Mouse (Mus musculus): Measurements from ENCODE around the gene Ptpn3. TPM values are rescaled to one million over a fixed set of nuclear protein-coding genes. Genes with fewer than 3 reads are reported as not detected.

Ptpn3 gene
- total and polyA plus RNA-seq, 3 experiments: 10.7 to 41.5 (median 32.4) TPM

DNA sequence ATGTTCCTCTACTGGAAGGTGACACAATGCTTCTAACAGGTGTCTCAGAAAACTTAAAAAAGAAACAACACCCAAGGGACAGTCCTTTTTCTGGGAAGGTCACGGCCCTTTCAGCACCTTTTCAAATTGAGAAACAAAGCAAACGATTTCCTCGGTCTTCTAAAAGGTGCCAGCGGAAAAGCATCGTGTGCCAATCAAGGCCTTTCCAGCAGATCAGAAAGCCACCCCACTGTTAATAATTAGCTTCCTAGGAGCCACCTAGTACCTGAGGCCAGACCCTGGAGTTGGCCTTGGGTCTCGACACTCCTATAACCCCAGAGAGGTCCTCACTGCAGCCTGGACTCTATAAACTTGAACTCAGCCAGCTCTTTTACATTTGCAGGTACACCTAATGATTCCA is 19.0 kb downstream of the Ptpn3 start:
- H3K4me1 ChIP-seq (ENCODE audit: control insufficient read depth, insufficient read depth, low read length): peaks cover 8% of the 10 kb centered on the region
- DNase-seq: no peak
- TF ChIP-seq POLR2A (IDR thresholded peaks at IDR 0.05; ENCODE audit: insufficient read depth, low read depth, low read length) (no peak), CTCF (IDR thresholded peaks at IDR 0.05) (no peak), EP300 (IDR thresholded peaks at IDR 0.05; ENCODE audit: insufficient read depth, low read depth, low read length) (no peak)
- WGBS: 74% methylated on average over 6 of the region's 6 CpGs
- no peak overlapping the region for H3K4me3 ChIP-seq
- no peak overlapping the region for H3K9ac ChIP-seq (ENCODE audit: low read depth, low read length)
- H3K27me3 ChIP-seq (ENCODE audit: control insufficient read depth, insufficient read depth, low read length): no peaks in the 10 kb centered on the region
- no peak overlapping the region for H3K27ac ChIP-seq
- H3K79me2 ChIP-seq (replicated peaks; ENCODE audit: control insufficient read depth, insufficient read depth, low read length): no peaks in the 10 kb centered on the region
- no peaks in the 10 kb centered on the region for H3K36me3 ChIP-seq (ENCODE audit: control insufficient read depth, insufficient read depth, low read length)
- intact Hi-C loops (cut with DNase I): no loop called here

DNA sequence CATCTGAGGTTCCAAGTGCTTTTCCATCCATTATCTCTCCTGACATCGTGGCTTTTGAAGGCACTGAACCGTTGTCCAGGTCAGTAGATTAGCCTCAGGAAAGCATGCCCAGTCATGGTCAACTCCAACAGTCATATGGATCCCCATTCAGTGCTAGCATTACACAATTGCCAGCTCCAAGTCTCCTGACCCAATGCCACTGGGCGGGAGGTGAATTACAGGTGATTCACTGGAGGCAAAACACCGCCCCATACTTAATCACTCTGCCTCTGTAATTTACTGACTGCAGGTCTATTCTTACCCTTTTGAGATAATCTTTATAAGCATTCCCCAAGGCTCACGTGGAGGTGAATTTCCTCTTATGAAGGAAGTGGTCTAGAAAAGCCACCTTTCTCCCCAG is 19.5 kb downstream of the Ptpn3 start:
- Histone ChIP-seq H3K36me3 (ENCODE audit: control insufficient read depth, insufficient read depth, low read length) (no peaks in the 10 kb centered on the region), H3K9ac (ENCODE audit: low read depth, low read length) (no peak overlapping the region), H3K27me3 (ENCODE audit: control insufficient read depth, insufficient read depth, low read length) (no peaks in the 10 kb centered on the region), H3K79me2 (replicated peaks; ENCODE audit: control insufficient read depth, insufficient read depth, low read length) (no peaks in the 10 kb centered on the region), H3K4me3 (no peak overlapping the region), H3K4me1 (ENCODE audit: control insufficient read depth, insufficient read depth, low read length) (peaks cover 8% of the 10 kb centered on the region), H3K27ac (no peak overlapping the region; the same call in 1 of the 2 replicates)
- DNase-seq: no peak
- WGBS: 51% methylated on average over 5 of the region's 5 CpGs
- intact Hi-C loops (cut with DNase I): no loop called here
- no peak for TF ChIP-seq POLR2A (IDR thresholded peaks at IDR 0.05; ENCODE audit: insufficient read depth, low read depth, low read length)
- TF ChIP-seq EP300 (IDR thresholded peaks at IDR 0.05; ENCODE audit: insufficient read depth, low read depth, low read length): no peak

DNA sequence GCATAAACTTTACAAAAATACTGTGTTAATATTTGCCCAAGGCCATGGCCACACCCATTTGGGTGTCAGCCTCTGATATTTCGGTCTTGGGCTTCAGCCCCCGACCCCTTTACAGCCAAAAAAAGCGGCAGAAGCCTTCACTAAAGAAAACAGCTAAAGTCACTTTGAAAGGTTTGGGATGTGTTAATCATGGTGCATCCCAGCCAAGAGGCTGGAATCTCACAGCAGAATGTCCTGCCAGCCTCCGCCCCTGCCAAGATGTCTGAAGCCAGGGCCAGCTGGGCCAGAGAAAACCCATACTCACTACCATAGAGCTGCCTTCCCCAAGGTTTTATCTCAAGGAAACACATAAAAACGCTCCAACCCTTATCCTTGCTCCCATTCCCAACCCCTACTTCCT is 20.7 kb downstream of the Ptpn3 start:
- DNase-seq: peak; percentile 76 to 82
- Histone ChIP-seq H3K79me2 (replicated peaks; ENCODE audit: control insufficient read depth, insufficient read depth, low read length) (no peaks in the 10 kb centered on the region), H3K27ac (peak overlapping the region; percentile 91), H3K4me3 (no peak overlapping the region), H3K4me1 (ENCODE audit: control insufficient read depth, insufficient read depth, low read length) (peaks cover 8% of the 10 kb centered on the region), H3K9ac (ENCODE audit: low read depth, low read length) (no peak overlapping the region; the same call in 1 of the 2 replicates), H3K36me3 (ENCODE audit: control insufficient read depth, insufficient read depth, low read length) (no peaks in the 10 kb centered on the region), H3K27me3 (ENCODE audit: control insufficient read depth, insufficient read depth, low read length) (no peaks in the 10 kb centered on the region)
- intact Hi-C loops (cut with DNase I): no loop called here
- no peak for TF ChIP-seq EP300 (IDR thresholded peaks at IDR 0.05; ENCODE audit: insufficient read depth, low read depth, low read length)
- peak; percentile 32; the same call in 1 of the 2 replicates for TF ChIP-seq POLR2A (IDR thresholded peaks at IDR 0.05; ENCODE audit: insufficient read depth, low read depth, low read length)
- 26% methylated on average over 5 of the region's 5 CpGs for WGBS

DNA sequence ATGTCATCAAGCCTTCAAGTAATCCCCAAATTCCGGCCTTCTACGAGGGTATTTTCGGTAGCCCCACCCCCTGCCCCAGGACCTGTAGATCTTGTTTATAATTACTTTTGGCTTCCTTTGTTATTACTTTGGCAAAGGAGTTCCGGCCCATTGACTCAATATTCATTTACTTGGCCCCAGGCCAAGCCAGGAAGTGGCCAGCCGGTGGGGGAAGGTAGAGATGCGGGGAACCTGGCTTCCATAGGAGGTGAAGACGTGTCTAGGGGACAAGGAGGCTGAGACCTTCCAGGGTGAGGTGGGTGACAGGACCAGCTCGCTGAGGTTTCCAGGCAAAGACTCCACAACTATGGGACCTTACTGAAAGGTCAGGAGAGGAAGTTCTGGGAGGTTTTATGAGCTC is 22.4 kb downstream of the Ptpn3 start:
- intact Hi-C loops (cut with DNase I): loop anchor here (2.0 kb wide), 1 partner anchor 22 kb away; the partner anchor contains the start of gene Ptpn3
- Histone ChIP-seq H3K36me3 (ENCODE audit: control insufficient read depth, insufficient read depth, low read length) (no peaks in the 10 kb centered on the region), H3K79me2 (replicated peaks; ENCODE audit: control insufficient read depth, insufficient read depth, low read length) (no peaks in the 10 kb centered on the region), H3K9ac (ENCODE audit: low read depth, low read length) (peak overlapping the region; percentile 39; the same call in 1 of the 2 replicates), H3K27me3 (ENCODE audit: control insufficient read depth, insufficient read depth, low read length) (no peaks in the 10 kb centered on the region), H3K27ac (peak overlapping the region; percentile 91), H3K4me3 (peak overlapping the region; percentile 43), H3K4me1 (ENCODE audit: control insufficient read depth, insufficient read depth, low read length) (peaks cover 8% of the 10 kb centered on the region)
- TF ChIP-seq EP300 (IDR thresholded peaks at IDR 0.05; ENCODE audit: insufficient read depth, low read depth, low read length) (no peak), POLR2A (IDR thresholded peaks at IDR 0.05; ENCODE audit: insufficient read depth, low read depth, low read length) (0 out of 2 replicates have a peak, but pooled peaks have one; percentile 15)
- WGBS: 13% methylated on average over 8 of the region's 8 CpGs
- peak; percentile 50 to 55 for DNase-seq

DNA sequence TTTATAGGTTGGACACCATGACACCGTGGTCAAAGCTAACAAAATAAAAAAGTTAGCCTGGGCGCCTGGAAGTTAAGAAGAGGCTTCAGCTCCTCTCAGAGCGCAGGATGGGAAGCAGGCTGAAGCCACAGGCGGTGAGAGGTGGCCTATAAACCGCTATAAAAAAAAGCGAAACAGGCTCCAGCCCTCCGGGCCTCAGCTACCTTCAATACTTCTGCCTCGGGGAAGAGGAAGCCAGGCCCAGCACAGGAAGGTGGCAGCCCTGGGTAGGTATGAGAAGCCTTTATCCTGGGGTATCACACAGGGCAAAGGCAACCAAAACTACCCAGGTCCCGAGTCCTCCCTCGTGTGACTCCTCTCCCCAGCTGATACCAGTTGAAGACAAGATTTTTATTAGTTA is 22.8 kb downstream of the Ptpn3 start:
- Histone ChIP-seq H3K9ac (ENCODE audit: low read depth, low read length) (peak overlapping the region; percentile 39), H3K4me3 (peak overlapping the region; percentile 43), H3K27ac (peak overlapping the region; percentile 91), H3K79me2 (replicated peaks; ENCODE audit: control insufficient read depth, insufficient read depth, low read length) (no peaks in the 10 kb centered on the region), H3K36me3 (ENCODE audit: control insufficient read depth, insufficient read depth, low read length) (no peaks in the 10 kb centered on the region), H3K4me1 (ENCODE audit: control insufficient read depth, insufficient read depth, low read length) (peaks cover 8% of the 10 kb centered on the region), H3K27me3 (ENCODE audit: control insufficient read depth, insufficient read depth, low read length) (no peaks in the 10 kb centered on the region)
- TF ChIP-seq CTCF (IDR thresholded peaks at IDR 0.05) (no peak), POLR2A (IDR thresholded peaks at IDR 0.05; ENCODE audit: insufficient read depth, low read depth, low read length) (peak; percentile 70)
- intact Hi-C loops (cut with DNase I): loop anchor here (2.0 kb wide), 1 partner anchor 22 kb away; the partner anchor contains the start of gene Ptpn3
- DNase-seq: no peak
- 41% methylated on average over 10 of the region's 10 CpGs for WGBS

DNA sequence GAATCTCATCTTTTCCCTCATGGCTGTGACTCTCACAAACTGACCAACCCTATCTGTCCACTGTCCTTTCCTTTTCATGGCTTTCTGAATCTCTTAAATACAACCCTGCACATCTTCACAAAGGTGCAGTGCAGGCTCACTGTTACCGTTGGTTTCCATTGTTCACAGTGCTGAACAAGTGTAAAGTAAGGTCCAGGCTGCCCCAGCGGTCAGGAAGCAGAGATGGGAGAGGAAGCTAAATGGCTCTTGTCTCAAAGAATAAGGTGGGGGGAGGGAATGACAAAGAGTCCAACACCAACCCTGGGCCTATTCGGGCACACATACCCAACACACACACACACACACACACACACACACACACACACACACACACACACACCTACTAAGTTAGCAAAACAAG is 24.0 kb downstream of the Ptpn3 start:
- DNase-seq: no peak
- peaks cover 9% of the 10 kb centered on the region for H3K4me1 ChIP-seq (ENCODE audit: control insufficient read depth, insufficient read depth, low read length)
- no peaks in the 10 kb centered on the region for H3K79me2 ChIP-seq (replicated peaks; ENCODE audit: control insufficient read depth, insufficient read depth, low read length)
- TF ChIP-seq EP300 (IDR thresholded peaks at IDR 0.05; ENCODE audit: insufficient read depth, low read depth, low read length): no peak
- no peak for TF ChIP-seq CTCF (IDR thresholded peaks at IDR 0.05)
- no peak for TF ChIP-seq POLR2A (IDR thresholded peaks at IDR 0.05; ENCODE audit: insufficient read depth, low read depth, low read length)
- H3K36me3 ChIP-seq (ENCODE audit: control insufficient read depth, insufficient read depth, low read length): no peaks in the 10 kb centered on the region
- no peak overlapping the region for H3K9ac ChIP-seq (ENCODE audit: low read depth, low read length)
- H3K27ac ChIP-seq: no peak overlapping the region
- intact Hi-C loops (cut with DNase I): loop anchor here (2.0 kb wide), 1 partner anchor 23 kb away; the partner anchor contains the start of gene Ptpn3
- no peak overlapping the region for H3K4me3 ChIP-seq
- no peaks in the 10 kb centered on the region for H3K27me3 ChIP-seq (ENCODE audit: control insufficient read depth, insufficient read depth, low read length)
- 70% methylated on average over 3 of the region's 3 CpGs for WGBS
